In the genomic region with DNA sequence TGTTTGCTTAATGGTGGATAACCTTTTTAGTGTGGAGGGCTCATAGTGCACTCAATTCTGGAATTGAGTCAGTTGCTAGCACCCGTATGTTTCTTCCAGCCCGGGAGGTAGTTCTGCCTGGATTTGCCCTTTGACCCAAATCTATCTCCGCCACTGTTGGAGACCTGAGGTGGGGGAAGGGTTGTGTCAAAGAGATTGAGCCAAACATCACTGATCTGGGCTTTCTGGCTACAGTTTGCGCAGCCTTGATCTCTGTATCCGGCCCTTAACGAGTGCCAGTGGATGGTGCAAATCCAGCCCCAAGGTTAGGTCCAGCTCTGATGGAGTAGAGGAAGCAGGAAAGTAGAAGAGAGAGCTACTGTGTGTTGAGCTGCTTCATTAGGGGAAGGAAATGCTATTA, we compare ENCODE assay signal across 11 mouse cellular contexts. TPM values are rescaled to one million over a fixed set of nuclear protein-coding genes. Genes with fewer than 3 reads are reported as not detected.
DNase-seq lines count a peak whose midpoint lies in the region; ATAC-seq lines count a peak whose summit lies in the region.
"Had no signal": no experiment of that assay in that cellular context is flagged by ENCODE, and none has a peak within 500 bp of the region (broad histone marks: within the 10 kb centered on the region; RNA-seq: fewer than 3 reads in every experiment).

No protein-coding gene starts in this region.

- no peaks in the 10 kb centered on the region for H3K36me3 ChIP-seq in kidney, embryonic 14.5 days (ENCODE audit: control insufficient read depth, insufficient read depth, low read length)
- peaks cover 24% of the 10 kb centered on the region for H3K36me3 ChIP-seq in heart, embryonic 15.5 days
- H3K36me3 ChIP-seq in liver, embryonic 15.5 days (replicated peaks) = peaks cover 45% of the 10 kb centered on the region
- H3K36me3 ChIP-seq in forebrain, embryonic 10.5 days (replicated peaks) = no peaks in the 10 kb centered on the region
- H3K36me3 ChIP-seq: limb, embryonic 15.5 days had no signal

- peaks cover 10% of the 10 kb centered on the region; the same call in 1 of the 2 replicates for H3K4me1 ChIP-seq in kidney, embryonic 14.5 days (ENCODE audit: control insufficient read depth, insufficient read depth, low read length)
- H3K4me1 ChIP-seq in heart, embryonic 15.5 days (replicated peaks) = peaks cover 37% of the 10 kb centered on the region
- H3K4me1 ChIP-seq in liver, embryonic 15.5 days (replicated peaks) = peaks cover 64% of the 10 kb centered on the region
- peaks cover 25% of the 10 kb centered on the region for H3K4me1 ChIP-seq in forebrain, embryonic 10.5 days

- H3K4me2 ChIP-seq in kidney, embryonic 14.5 days (replicated peaks; ENCODE audit: low read depth, low read length) = no peak overlapping the region
- H3K4me2 ChIP-seq in heart, embryonic 15.5 days = peak overlapping the region; percentile 51
- peak overlapping the region; percentile 89 for H3K4me2 ChIP-seq in liver, embryonic 15.5 days

- H3K27me3 ChIP-seq in kidney, embryonic 14.5 days (ENCODE audit: control insufficient read depth, insufficient read depth, low read length) = no peaks in the 10 kb centered on the region
- H3K27me3 ChIP-seq in heart, embryonic 15.5 days = no peaks in the 10 kb centered on the region
- no peaks in the 10 kb centered on the region for H3K27me3 ChIP-seq in liver, embryonic 15.5 days
- peaks cover 35% of the 10 kb centered on the region for H3K27me3 ChIP-seq in forebrain, embryonic 10.5 days (ENCODE audit: poor library complexity, severe bottlenecking)

- ATAC-seq in kidney, embryonic 14.5 days (ENCODE audit: low FRiP score, low TSS enrichment) = no peak
- ATAC-seq in heart, embryonic 15.5 days (replicated peaks; ENCODE audit: insufficient number of reproducible peaks, insufficient read depth, low FRiP score, low read depth) = no peak
- ATAC-seq in liver, embryonic 15.5 days (ENCODE audit: insufficient read depth) = no peak

- H3K9ac ChIP-seq in kidney, embryonic 14.5 days (ENCODE audit: low read depth, low read length) = no peak overlapping the region
- no peak overlapping the region for H3K9ac ChIP-seq in heart, embryonic 15.5 days
- no peak overlapping the region for H3K9ac ChIP-seq in liver, embryonic 15.5 days
- H3K9ac ChIP-seq: limb, embryonic 15.5 days had no signal

- 55% methylated on average over 6 of the region's 6 CpGs for WGBS in kidney, embryonic 14.5 days
- 54% methylated on average over 6 of the region's 6 CpGs for WGBS in heart, embryonic 15.5 days
- 73% methylated on average over 6 of the region's 6 CpGs for WGBS in liver, embryonic 15.5 days (ENCODE audit: insufficient replicate concordance)
- WGBS in forebrain, embryonic 10.5 days = 70% methylated on average over 6 of the region's 6 CpGs

- no peaks in the 10 kb centered on the region for H3K9me3 ChIP-seq in kidney, embryonic 14.5 days (ENCODE audit: control insufficient read depth, low read length)
- no peaks in the 10 kb centered on the region for H3K9me3 ChIP-seq in heart, embryonic 15.5 days (replicated peaks)
- H3K9me3 ChIP-seq in liver, embryonic 15.5 days (replicated peaks) = no peaks in the 10 kb centered on the region
- no peaks in the 10 kb centered on the region for H3K9me3 ChIP-seq in forebrain, embryonic 10.5 days
- H3K9me3 ChIP-seq: limb, embryonic 15.5 days had no signal

- peak; percentile 54 for DNase-seq in kidney, adult 11 months
- DNase-seq in R1 (ENCODE audit: low read depth, low spot score) = peak; percentile 54
- no peak for DNase-seq in gastrocnemius, postnatal 14 days
- no peak for DNase-seq in forebrain, embryonic 10.5 days (ENCODE audit: extremely low spot score, low spot score)
- DNase-seq: thymus, postnatal 4 days had no signal

- intact Hi-C loops in gastrocnemius, postnatal 14 days (cut with DNase I; ENCODE audit: low total_unique reads) = no loop called here

- H3K4me3 ChIP-seq in kidney, embryonic 14.5 days (ENCODE audit: low read length) = no peak overlapping the region
- H3K4me3 ChIP-seq in heart, embryonic 15.5 days = peak overlapping the region; percentile 24
- peak overlapping the region; percentile 94 for H3K4me3 ChIP-seq in liver, embryonic 15.5 days (replicated peaks)
- H3K4me3 ChIP-seq in forebrain, embryonic 10.5 days = no peak overlapping the region
- H3K4me3 ChIP-seq: limb, embryonic 15.5 days had no signal

- no peak overlapping the region for H3K27ac ChIP-seq in kidney, embryonic 14.5 days (ENCODE audit: low read depth, low read length)
- peak overlapping the region; percentile 26; the same call in 1 of the 2 replicates for H3K27ac ChIP-seq in heart, embryonic 15.5 days
- H3K27ac ChIP-seq in liver, embryonic 15.5 days (replicated peaks) = peak overlapping the region; percentile 67
- H3K27ac ChIP-seq in forebrain, embryonic 10.5 days = no peak overlapping the region
- H3K27ac ChIP-seq: limb, embryonic 15.5 days had no signal

RNA-seq across cellular contexts. Expression of a gene that starts 3.9 kb away (rescaled TPM):
- 11.5 and 13.2 TPM in 2 replicates for polyA plus RNA-seq in kidney, embryonic 14.5 days (2014; fragmentation: Nextera tagmentation; extraction: Ambion mirVana)
- polyA plus RNA-seq in heart, embryonic 15.5 days (2015; fragmentation: Nextera tagmentation; extraction: Ambion mirVana) = 14.3 and 21.6 TPM in 2 replicates
- polyA plus RNA-seq in liver, embryonic 15.5 days (2015; fragmentation: Nextera tagmentation; extraction: Ambion mirVana) = 19.6 and 20.4 TPM in 2 replicates
- total RNA-seq in gastrocnemius, postnatal 14 days (2021) = 10 to 100 TPM; 11.3 to 12.6 TPM
- 2.1 and 2.5 TPM in 2 replicates for polyA plus RNA-seq in forebrain, embryonic 10.5 days (2016; fragmentation: Nextera tagmentation; extraction: Ambion mirVana)

RNA-seq across cellular contexts. Expression of a gene that starts 33.0 kb away (rescaled TPM):
- polyA plus RNA-seq in kidney, embryonic 14.5 days (2014; fragmentation: Nextera tagmentation; extraction: Ambion mirVana) = 12.1 and 14.5 TPM in 2 replicates
- polyA plus RNA-seq in heart, embryonic 15.5 days (2015; fragmentation: Nextera tagmentation; extraction: Ambion mirVana) = 8.6 and 11.0 TPM in 2 replicates
- polyA plus RNA-seq in liver, embryonic 15.5 days (2015; fragmentation: Nextera tagmentation; extraction: Ambion mirVana) = 3.4 and 4.0 TPM in 2 replicates
- 1 to 10 TPM; 4.1 to 4.2 TPM for total RNA-seq in gastrocnemius, postnatal 14 days (2021)
- polyA plus RNA-seq in forebrain, embryonic 10.5 days (2016; fragmentation: Nextera tagmentation; extraction: Ambion mirVana) = 29.4 TPM in 2 replicates

RNA-seq across cellular contexts. Expression of a gene that starts 36.3 kb away (rescaled TPM):
- not detected in 2 replicates for polyA plus RNA-seq in kidney, embryonic 14.5 days (2014; fragmentation: Nextera tagmentation; extraction: Ambion mirVana)
- polyA plus RNA-seq in heart, embryonic 15.5 days (2015; fragmentation: Nextera tagmentation; extraction: Ambion mirVana) = not detected in 2 replicates
- not detected in 2 replicates for polyA plus RNA-seq in liver, embryonic 15.5 days (2015; fragmentation: Nextera tagmentation; extraction: Ambion mirVana)
- not detected for total RNA-seq in gastrocnemius, postnatal 14 days (2021)
- not detected in 2 replicates for polyA plus RNA-seq in forebrain, embryonic 10.5 days (2016; fragmentation: Nextera tagmentation; extraction: Ambion mirVana)
- polyA plus RNA-seq: embryonic facial prominence, embryonic 11.5 days; hindbrain, embryonic 11.5 days; limb, embryonic 15.5 days had no signal

RNA-seq across cellular contexts. Expression of a gene that starts 47.8 kb away (rescaled TPM):
- polyA plus RNA-seq in kidney, embryonic 14.5 days (2014; fragmentation: Nextera tagmentation; extraction: Ambion mirVana) = 90.5 and 110 TPM in 2 replicates
- polyA plus RNA-seq in heart, embryonic 15.5 days (2015; fragmentation: Nextera tagmentation; extraction: Ambion mirVana) = 44.2 and 51.1 TPM in 2 replicates
- polyA plus RNA-seq in liver, embryonic 15.5 days (2015; fragmentation: Nextera tagmentation; extraction: Ambion mirVana) = 47.8 and 50.1 TPM in 2 replicates
- total RNA-seq in gastrocnemius, postnatal 14 days (2021) = 10 to 100 TPM; 18.5 to 21.6 TPM
- polyA plus RNA-seq in forebrain, embryonic 10.5 days (2016; fragmentation: Nextera tagmentation; extraction: Ambion mirVana) = 72.7 and 76.2 TPM in 2 replicates

Comparison
In these comparisons a context has a peak if more than half of its experiments do, and no peak if none do; other contexts are left out.
1. DNase-seq: peak in kidney, adult 11 months (single experiment) and R1 (single experiment); none in gastrocnemius, postnatal 14 days (single experiment) and forebrain, embryonic 10.5 days (single experiment).
2. H3K27ac ChIP-seq: peak in heart, embryonic 15.5 days (single experiment) and liver, embryonic 15.5 days (single experiment); none in kidney, embryonic 14.5 days (single experiment) and forebrain, embryonic 10.5 days (single experiment).
3. H3K4me3 ChIP-seq: peak in heart, embryonic 15.5 days (single experiment) and liver, embryonic 15.5 days (single experiment); none in kidney, embryonic 14.5 days (single experiment) and forebrain, embryonic 10.5 days (single experiment).